Mouse (Mus musculus): ENCODE results near the gene Tcp11l2.

- TF ChIP-seq CTCF (IDR thresholded peaks at IDR 0.05; ENCODE audit: low read depth) (no peak), EP300 (IDR thresholded peaks at IDR 0.05; ENCODE audit: low read depth) (no peak)
These were observed 42.3 kb upstream of the Tcp11l2 start, which contains the start of gene Ckap4 for GRCm38 (mm10) chr10:84533912-84534671.

Measured in liver, postnatal 0 days (tissue).